Mouse (Mus musculus): ENCODE data around the gene Polr1d.

GRCm38 (mm10) chr5:147041965-147042937 is 34.6 kb upstream of the Polr1d start:
- TF ChIP-seq POLR2A (IDR thresholded peaks at IDR 0.05; ENCODE audit: borderline replicate concordance, extremely low read depth, low read depth, low read length) = no peak
- TF ChIP-seq CTCF (IDR thresholded peaks at IDR 0.05; ENCODE audit: insufficient read depth, low read length) = no peak
